Comparison of ENCODE assay signal across 26 mouse cellular contexts in genomic region chr19:23382396-23382795, GRCm38 (mm10).
"Had no signal": no experiment of that assay in that cellular context is flagged by ENCODE, and none has a peak within 500 bp of the region (broad histone marks: within the 10 kb centered on the region; RNA-seq: fewer than 3 reads in every experiment).

No protein-coding gene starts in this region.

- ATAC-seq: hindbrain, embryonic 16.5 days; inflammation-experienced regulatory T-cells, adult 6 months; intestine, embryonic 15.5 days; intestine, postnatal 0 days had no signal

- H3K9me3 ChIP-seq: heart, embryonic 13.5 days; heart, embryonic 15.5 days; hindbrain, embryonic 12.5 days; intestine, embryonic 15.5 days; limb, embryonic 13.5 days; liver, embryonic 13.5 days; liver, embryonic 15.5 days had no signal

- DNase-seq: gastrocnemius, postnatal 14 days; gastrocnemius, postnatal 36 days; heart, adult 2 months; heart, postnatal 14 days; heart, postnatal 36 days; kidney, adult 18-20 months; kidney, adult 8-10 months; kidney, postnatal 10 days; kidney, postnatal 25 days; kidney, postnatal 4 days; liver; liver, embryonic 13.5 days had no signal

- H3K27ac ChIP-seq: heart, adult 2 months; heart, embryonic 13.5 days; heart, embryonic 15.5 days; hindbrain, embryonic 12.5 days; hindbrain, embryonic 14.5 days; intestine, embryonic 15.5 days; layer of hippocampus, adult 2 months; left cerebral cortex, adult 2 months; limb, embryonic 13.5 days; liver, embryonic 13.5 days; liver, embryonic 15.5 days had no signal

- H3K36me3 ChIP-seq: heart, embryonic 13.5 days; heart, embryonic 15.5 days; hindbrain, embryonic 12.5 days; intestine, embryonic 15.5 days; limb, embryonic 13.5 days; liver, embryonic 13.5 days; liver, embryonic 15.5 days had no signal

- H3K4me1 ChIP-seq: heart, embryonic 13.5 days; heart, embryonic 15.5 days; intestine, embryonic 15.5 days; limb, embryonic 13.5 days; liver, embryonic 13.5 days; liver, embryonic 15.5 days had no signal

- H3K27me3 ChIP-seq: heart, embryonic 13.5 days; heart, embryonic 15.5 days; hindbrain, embryonic 12.5 days; intestine, embryonic 15.5 days; limb, embryonic 13.5 days; liver, embryonic 13.5 days; liver, embryonic 15.5 days had no signal

- H3K4me3 ChIP-seq: heart, adult 2 months; heart, embryonic 13.5 days; heart, embryonic 15.5 days; hindbrain, embryonic 12.5 days; intestine, embryonic 15.5 days; layer of hippocampus, adult 2 months; left cerebral cortex, adult 2 months; limb, embryonic 13.5 days; liver, embryonic 13.5 days; liver, embryonic 15.5 days had no signal

- H3K9ac ChIP-seq: heart, embryonic 13.5 days; heart, embryonic 15.5 days; hindbrain, embryonic 12.5 days; hindbrain, embryonic 14.5 days; intestine, embryonic 15.5 days; limb, embryonic 13.5 days; liver, embryonic 13.5 days; liver, embryonic 15.5 days had no signal

- H3K4me2 ChIP-seq: heart, embryonic 11.5 days; heart, embryonic 13.5 days; heart, embryonic 15.5 days; hindbrain, embryonic 12.5 days; hindbrain, embryonic 14.5 days; intestine, embryonic 15.5 days; limb, embryonic 13.5 days; liver, embryonic 11.5 days; liver, embryonic 13.5 days; liver, embryonic 15.5 days had no signal
